Mouse (Mus musculus) erythroblast, adult 5-6 weeks (primary cell): ENCODE results near the gene Gse1. TPM values are rescaled to one million over a fixed set of nuclear protein-coding genes. Genes with fewer than 3 reads are reported as not detected.

ENCODE experiments used
- ATAC-seq: replicated peaks from 2 replicates; pipeline ENCODE4 v1.8.0; 2016; ENCODE audit warnings: moderate number of reproducible peaks, mild to moderate bottlenecking, moderate TSS enrichment, inconsistent platforms; ENCODE audit not compliant: poor library complexity, low FRiP score, severe bottlenecking
- total RNA-seq, 2 experiments: library from RNA; stranded (forward) in 1 of 2; stranded (reverse) in 1 of 2; fragments of 150-400 nt in 1 of 2; fragments of 200-764, 138-1000 nt in 1 of 2; gene quantifications; 2 replicates each; pipeline versions ENCODE4 v1.2.3 to v1.2.4; 2015 to 2017; ENCODE audit warnings: low replicate concordance in 2 of 2

Gene Gse1
- total RNA-seq, 2 experiments from 2014 or later: 30.0 to 38.3 TPM

DNA sequence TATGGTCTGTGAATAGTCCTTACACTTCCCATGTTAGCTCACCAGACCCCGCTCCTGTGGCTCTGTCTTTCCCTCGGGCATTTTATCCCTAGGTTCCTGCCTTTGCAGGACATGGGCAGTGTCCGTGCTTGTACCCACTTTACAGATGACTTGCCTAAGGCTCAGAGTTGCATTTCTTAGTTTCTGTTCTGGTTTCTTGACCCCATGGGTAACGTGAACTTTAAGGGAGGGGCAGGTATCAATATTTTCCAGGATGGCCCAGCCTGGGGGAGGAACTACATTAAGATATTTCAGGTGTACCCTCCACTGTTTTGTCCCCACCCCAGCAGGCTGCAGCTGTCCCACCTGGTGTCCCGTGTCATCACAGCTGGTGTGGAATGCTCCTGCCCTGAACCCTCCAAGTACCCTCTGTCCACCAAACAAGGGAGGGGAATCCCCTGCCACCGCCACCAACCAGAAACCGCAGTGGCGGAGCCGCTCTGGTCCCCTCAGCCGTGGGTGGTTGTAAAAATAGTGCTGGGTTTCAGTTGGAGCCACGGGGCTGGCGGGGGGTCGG lies 36.2 kb downstream of the Gse1 start:
- ATAC-seq: no peak

DNA sequence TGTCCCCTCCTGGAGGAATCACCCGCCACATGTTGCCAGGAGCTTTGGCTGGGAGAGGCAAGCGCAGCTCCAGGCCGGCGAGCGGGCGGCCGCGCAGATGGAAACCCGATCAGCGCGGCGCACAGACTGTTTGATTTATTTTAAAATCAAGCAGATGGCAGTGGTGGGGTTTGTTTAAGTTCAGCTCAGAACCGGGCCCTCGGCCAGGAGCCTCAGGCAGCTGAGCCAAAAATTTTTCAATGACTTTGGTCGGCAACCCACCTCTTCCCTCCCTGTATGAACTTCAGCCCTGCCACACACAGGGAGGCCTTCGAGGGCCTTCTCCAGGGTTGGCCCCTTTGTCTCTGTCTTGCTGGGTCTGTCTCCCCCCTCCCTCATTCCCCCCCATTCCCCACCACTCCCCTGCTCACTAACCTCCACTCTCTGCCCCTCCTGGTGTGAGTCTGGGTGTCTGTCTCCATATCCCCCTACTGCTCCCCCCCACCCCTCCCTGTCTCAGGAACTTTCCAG lies 36.7 kb downstream of the Gse1 start:
- ATAC-seq: no peak

GRCm38 (mm10) chr8:120265471-120265870 lies 37.2 kb downstream of the Gse1 start:
- no peak for ATAC-seq

DNA sequence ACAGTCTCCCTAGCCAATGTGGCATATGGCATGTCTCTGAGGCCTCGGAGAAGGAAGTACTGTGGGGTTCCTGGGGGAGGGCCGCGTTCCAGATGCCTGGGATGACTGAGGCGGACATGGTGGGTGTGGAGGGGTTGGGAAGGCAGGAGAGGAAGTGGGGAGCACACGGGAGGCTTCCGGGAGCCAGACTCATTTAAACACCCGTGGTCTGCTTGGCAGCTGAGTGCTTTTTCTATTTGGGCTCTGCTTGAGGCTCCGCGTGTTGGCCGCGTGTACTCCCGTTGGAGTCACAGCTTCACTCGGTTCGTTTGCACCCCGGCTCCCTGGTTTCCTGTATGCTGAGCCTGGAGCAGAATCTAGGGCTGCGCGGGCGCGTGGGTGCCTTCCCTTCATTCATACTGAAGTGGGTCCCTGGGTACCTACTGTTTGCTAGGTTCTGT lies 40.3 kb downstream of the Gse1 start:
- ATAC-seq: no peak

GRCm38 (mm10) chr8:120270449-120270848 lies 42.2 kb downstream of the Gse1 start:
- ATAC-seq: no peak

- no peak for ATAC-seq
These were observed 45.2 kb downstream of the Gse1 start for GRCm38 (mm10) chr8:120273430-120273829.

DNA sequence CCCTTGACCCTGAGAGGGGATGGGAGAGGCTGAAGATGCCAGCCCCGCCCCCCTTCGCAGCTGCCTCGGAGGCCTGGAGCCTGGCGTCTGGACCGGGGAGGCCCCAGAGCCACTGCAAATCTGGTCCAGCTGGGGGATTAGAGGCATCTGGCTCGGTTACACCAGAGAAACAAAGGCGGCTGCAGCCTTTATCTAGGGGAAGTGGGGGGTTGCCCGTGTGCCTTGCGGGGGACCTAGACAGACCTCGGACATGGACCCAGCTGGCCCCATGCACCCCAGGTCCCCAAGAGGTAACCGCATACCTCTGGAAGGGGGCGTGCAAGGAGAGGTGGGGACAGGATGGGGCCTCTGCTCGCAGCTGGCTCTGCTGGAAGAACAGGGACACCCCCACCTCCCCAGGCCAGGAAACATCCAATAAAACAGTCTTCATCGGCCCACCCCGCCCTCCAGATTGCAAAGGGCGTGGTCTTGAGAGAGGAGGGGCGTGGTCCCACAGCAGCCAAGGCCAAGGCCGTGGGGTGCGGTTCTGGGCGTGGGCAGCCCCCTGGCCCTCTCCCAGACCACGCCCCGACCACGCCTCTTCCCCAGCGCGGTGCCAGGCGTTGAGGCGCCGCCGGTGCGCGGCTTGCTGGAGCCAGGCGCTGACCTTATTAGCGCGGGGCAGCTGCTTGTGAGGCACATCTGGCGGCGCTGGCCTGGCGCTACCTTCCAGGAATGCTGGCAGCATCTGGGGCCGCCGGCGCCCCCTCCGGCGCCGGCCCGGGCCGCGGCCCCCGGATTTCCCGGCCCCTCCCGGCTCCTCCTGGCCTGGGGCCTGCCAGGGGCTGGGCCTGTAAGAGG lies 48.0 kb downstream of the Gse1 start:
- ATAC-seq: peak; percentile 68

DNA sequence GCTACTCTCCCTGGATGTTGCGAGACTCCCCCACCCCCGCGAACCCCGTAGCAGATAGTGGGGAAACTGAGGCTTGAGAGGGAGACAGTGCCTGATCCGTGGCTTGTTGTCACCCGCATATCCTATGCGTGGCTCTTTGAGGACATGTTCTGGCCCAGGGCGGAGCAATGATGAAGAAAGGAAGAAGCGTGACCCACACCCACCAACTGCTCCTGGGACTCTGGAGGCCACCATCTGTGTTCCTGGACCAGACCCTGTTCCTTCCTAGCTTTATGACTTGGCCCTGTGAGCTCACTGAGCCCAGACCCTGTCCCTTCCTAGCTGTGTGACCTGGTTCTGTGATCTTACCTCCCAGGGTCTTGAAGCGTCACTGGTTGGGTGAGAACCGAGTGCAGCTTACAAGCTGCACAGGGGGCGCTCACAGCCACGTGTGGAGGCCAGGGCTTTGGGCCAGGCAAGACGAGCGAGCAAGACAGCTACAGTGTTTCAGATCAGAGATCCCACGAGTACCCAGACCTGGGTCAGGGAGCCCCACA lies 48.7 kb downstream of the Gse1 start:
- no peak for ATAC-seq

- ATAC-seq: no peak
These were observed 49.8 kb downstream of the Gse1 start for GRCm38 (mm10) chr8:120278009-120278408.

GRCm38 (mm10) chr8:120279418-120279817 lies 51.2 kb downstream of the Gse1 start:
- no peak for ATAC-seq

DNA sequence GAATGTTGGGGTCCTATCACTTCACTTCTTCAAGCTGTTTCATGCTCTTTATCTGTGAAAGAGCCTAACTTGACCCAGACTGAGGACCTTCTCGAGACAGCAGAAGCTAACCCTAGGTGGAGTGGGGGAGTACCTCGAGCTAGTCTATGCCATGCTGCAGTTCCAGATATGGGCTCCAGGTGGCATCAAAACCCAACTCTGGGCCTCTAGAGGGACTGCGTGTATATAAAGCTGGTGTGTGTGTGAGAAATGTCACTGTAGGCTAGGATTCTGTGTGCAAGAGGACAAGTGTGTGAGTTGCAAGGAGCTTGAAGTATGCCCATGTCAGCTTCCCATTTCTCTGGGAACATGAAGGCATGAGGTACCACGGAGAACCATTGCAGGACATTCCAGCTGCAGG lies 53.2 kb downstream of the Gse1 start:
- ATAC-seq: peak; percentile 58; the same call in 1 of the 2 replicates

- ATAC-seq: no peak
These were observed 54.2 kb downstream of the Gse1 start for GRCm38 (mm10) chr8:120282465-120282864.

DNA sequence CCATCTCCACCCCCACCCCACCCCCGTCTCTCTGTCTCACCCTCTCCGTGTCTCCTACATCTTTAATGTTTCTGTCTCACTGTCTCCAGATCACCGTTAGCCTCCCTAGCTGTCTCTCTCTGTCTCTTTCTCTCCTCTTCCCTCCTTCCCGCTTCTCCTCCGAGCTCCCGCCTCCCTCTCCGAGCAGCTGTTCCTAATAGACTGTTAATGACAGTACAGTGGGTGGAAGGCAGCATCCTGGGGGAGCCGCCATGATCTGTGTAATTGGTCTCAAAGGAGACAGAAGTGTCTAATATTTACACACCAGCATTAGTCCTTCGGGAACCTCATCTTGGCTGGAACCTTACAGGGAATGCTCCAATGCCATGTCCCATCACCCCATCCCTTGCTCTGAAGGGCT lies 56.0 kb downstream of the Gse1 start:
- no peak for ATAC-seq

GRCm38 (mm10) chr8:120285033-120285432 lies 56.8 kb downstream of the Gse1 start:
- ATAC-seq: no peak

- no peak for ATAC-seq
These were observed 57.6 kb downstream of the Gse1 start for GRCm38 (mm10) chr8:120285878-120286277.

GRCm38 (mm10) chr8:120288122-120288908 lies 60.1 kb downstream of the Gse1 start:
- ATAC-seq: peak; percentile 65

DNA sequence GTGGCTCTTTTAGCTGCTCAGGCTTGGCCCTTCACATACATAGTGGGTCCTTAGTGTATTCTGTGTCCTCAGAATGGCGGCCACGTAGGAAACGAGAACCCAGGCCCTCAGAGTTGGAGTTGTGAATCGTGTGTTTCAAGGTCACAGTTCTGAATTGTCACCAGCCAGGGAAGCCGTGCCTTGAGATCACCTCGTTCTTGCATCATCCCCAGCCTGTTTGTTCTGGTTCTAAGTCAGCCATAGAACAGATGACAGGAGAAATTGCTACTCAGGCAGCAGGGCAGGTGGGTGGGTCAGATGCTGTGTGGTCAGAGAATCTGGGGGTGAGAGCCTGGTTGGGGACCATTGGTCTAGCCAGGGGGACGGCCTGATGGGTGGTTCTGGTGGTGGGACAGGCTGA lies 60.9 kb downstream of the Gse1 start:
- no peak for ATAC-seq

- ATAC-seq: no peak
These were observed 61.5 kb downstream of the Gse1 start for GRCm38 (mm10) chr8:120289698-120290181.

DNA sequence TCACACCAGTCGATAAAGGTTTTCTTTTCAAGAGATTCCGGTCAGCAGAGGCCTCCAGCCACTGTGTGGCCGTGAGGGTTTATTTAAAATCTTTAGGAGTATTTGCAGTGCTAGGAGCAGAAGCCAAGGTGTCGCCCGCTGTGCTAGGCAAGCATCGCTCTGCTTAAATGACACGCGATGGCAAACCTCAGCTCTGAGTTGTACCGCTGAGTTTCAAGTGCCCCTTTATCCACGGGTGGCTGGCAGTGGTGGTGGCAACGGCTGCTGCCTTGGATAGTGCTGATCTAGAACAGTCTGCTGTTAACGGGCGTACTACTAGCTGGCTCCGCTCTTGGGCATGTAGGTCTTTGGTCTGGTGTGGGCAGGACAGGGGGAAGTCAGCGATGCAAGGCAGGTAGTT lies 62.4 kb downstream of the Gse1 start:
- no peak for ATAC-seq

GRCm38 (mm10) chr8:120291650-120292049 lies 63.4 kb downstream of the Gse1 start:
- no peak for ATAC-seq
